Mouse (Mus musculus): ENCODE measurements at regions not wholly inside any gene's neighbourhood (a gene's known extent, or its start where the extent isn't known, plus 50 kb on each side); places are given as distances from the start of the nearest gene placed in this dataset.

GRCm38 (mm10) chr10:97064546-97064945, 414.9 kb upstream of the Dcn start:
- TF ChIP-seq CTCF (IDR thresholded peaks at IDR 0.05; ENCODE audit: control insufficient read depth, insufficient read depth, insufficient replicate concordance, low read depth, low read length), result no peak
- no peak for TF ChIP-seq POLR2A (IDR thresholded peaks at IDR 0.05; ENCODE audit: control insufficient read depth, low read depth, low read length)
